Mouse (Mus musculus) megakaryocyte progenitor cell, adult 5-6 weeks (primary cell): Measurements from ENCODE around the gene Foxn1. TPM values are rescaled to one million over a fixed set of nuclear protein-coding genes. Genes with fewer than 3 reads are reported as not detected.

Source experiments
- ATAC-seq: replicated peaks from 2 replicates; pipeline ENCODE4 v1.8.0; 2016; ENCODE audit warnings: mild to moderate bottlenecking, moderate TSS enrichment, inconsistent platforms; ENCODE audit not compliant: poor library complexity
- total RNA-seq, 2 experiments: library from RNA; stranded (forward) in 1 of 2; stranded (reverse) in 1 of 2; fragments of 157-497, 149-512 nt in 1 of 2; fragments of 200-1000 nt in 1 of 2; gene quantifications; 2 replicates each; pipeline versions ENCODE4 v1.2.3 to v1.2.4; 2015 to 2017

Foxn1 gene
- total RNA-seq (2015) (not detected in 2 replicates), total RNA-seq (2017) (not detected in 2 replicates)

DNA sequence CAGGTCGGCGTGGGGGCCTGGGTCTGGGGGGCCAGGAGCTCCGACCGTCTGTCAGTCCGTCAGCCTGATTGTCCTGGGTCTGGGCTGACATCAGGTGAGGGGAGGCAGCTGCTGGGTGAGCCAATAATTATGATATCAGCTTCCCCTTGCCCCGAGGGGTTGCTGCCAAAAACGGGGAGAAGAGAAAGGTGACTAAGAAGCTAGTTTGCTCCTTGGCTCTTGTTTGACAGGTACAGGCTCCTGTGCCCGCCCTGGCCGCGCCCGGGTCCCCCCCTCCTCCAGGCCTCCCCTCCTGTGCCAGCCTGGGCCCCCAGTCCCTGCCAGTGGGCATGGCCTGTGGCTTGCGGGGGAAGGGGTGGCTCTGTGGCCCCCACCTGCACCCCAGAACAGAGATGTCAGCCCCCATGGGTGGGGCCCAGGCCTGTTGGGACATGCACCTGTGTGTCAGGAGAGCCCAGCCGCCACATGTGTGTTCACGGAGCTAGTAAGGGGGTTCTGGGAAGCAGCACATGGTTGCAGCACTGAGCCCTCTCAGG is at the start of gene Foxn1:
Gene Foxn1 (minus strand): TSS at position 51 of the 536 bp plus-strand sequence.
- ATAC-seq, result no peak

DNA sequence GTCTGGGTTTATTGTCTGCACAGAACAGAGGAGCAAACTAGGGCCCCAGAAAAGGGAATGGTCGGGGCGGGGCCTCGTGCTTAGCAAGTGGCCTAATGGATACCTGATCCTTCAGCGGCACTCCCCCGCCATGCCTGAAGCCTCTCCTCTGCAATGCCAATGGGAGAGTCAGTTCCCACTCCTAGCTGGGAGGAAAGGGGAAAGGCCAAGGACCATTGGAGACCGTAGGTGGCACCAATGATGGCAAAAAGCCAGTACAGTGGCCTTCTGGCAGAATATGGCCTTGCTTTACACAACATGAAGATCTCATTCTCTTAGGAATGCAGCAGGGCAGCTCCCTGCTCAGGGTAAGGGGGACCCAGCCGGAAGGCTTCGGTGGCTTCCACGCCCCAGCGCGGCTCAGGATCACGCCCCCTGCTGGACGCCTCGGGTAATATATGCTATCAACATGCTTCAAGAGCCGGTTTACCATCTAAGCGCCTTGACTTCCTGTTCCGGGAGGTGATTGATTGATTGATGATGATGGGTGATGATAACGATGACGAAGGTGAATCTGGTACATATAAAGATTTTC is 49.5 kb upstream of the Foxn1 start:
- peak; percentile 77 for ATAC-seq

DNA sequence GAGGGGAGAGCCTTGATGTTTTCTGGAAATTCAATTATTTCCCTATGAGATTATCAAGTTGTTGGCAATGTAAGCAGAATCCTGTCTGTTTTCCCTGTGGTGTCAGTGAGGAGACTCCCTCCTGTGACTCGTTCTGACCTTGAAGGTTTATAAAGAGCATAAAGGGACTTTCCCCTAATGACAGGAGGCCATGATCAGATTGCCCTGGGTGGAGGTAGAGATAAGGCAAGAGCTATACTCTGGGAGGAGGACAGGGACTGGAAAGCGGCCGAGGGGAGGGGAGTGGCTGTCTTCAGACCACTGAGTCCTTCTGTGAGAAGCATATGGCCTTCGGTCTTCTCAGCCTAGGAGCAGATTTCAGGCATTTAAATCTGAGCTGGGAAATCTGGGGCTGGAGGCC is 47.7 kb upstream of the Foxn1 start:
- ATAC-seq, result no peak

DNA sequence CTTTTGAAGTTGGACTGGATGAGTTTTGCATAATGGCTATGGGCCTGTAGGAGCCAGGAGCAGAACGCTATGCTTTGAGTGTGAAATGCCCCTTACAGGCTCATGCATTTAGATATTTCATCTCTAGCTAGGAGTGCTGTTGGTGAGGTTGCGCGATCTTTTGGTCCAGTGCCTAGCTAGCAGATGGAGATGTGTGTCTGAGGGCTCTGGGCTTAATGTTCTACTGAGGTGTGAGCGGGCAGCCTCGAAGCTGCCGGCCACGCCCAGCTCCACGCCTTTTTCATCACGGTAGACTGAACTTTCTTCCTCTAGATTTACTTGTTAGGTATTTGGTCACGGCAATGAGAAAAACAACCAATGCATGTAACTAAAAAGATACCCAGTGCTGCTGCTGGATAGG is 44.8 kb upstream of the Foxn1 start:
- no peak for ATAC-seq

DNA sequence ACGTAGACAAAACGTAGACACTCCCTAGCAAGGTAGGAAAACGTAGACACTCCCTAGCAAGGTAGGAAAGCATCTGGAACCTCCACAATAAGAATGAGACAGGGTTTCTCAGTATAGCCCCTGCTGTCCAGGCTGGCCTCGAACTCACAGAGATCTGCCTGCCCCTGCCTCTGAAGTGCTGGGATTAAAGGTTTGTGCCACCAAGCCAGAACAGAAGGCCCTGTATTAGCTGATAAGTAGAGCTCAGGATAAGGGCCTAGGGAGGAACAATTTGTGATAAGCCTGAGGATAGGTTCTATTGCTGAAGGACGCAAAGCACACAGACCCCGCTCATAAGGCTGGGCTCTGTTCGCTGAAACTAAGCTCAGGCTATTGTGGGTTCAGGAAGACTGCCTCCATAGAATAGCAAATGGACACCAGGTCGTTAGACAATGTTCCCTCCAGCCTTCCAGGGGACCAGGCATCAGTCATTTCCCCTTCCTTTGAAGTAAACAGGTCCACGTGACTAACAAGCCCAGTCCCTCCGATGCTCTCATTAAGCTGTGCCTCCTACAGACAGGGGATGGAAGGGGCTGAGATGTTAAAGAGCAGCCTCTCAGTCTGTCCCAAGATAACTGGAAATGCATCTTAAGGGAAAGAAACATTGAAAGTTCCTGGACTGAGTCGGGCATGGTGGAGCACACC is 44.0 kb upstream of the Foxn1 start:
- ATAC-seq, result peak; percentile 23; the same call in 1 of the 2 replicates

DNA sequence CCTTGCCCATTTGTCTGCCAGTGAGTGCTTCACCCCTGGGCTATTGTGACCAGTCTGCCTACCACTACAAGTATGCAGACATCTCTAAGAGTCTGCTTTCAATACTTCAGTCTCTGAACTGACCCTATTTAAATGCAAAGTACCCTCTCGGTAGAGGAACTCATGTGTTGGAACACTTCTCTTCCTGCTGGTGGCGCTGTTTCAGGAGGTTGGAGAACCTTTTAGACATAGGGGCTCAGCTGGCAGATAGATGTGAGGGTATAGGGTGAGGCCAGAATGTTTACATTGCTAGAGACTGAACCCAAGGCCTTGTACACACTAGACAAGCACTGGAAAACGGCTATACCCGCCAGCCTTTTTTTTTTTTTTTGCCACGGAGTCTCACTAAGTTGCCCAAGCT is 42.0 kb upstream of the Foxn1 start:
- no peak for ATAC-seq

DNA sequence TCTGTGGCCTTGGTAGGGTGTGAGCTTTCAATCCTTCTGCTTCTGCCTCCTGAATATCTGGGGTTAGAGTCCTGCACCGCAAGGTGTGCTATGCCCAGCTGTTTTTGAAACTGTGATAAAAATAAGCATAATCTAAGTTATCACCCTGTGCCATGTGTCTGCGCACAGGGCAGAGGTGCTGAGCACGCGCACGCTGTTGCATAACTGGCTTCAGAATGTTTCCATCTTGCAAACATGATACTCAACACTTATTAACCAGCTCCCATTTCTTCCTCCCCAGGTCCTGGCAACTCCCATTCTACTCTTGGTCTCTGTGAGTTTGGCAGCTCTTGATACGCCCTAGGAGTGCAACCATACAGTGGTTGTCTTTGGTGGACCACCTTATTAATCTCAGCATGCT is 41.3 kb upstream of the Foxn1 start:
- no peak for ATAC-seq

DNA sequence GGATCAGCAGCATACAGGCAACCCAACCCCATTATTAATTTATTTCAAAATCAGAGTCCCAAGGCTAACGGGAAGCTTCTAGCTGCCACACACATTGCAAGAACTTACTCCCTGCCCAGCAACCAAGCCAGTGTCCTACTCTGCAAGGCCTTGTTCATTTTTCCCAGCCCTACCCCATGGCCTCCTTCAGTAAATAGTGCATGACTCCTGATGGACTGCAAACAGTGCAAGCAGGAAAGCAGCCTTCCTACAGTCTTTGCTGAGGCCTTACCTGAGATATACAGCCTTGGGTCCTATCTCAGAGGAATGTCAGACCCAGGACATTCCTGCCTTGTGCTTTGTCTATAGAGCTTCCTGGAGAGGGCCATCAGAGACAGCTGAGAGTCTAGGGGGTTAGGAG is 39.2 kb upstream of the Foxn1 start:
- ATAC-seq, result no peak

DNA sequence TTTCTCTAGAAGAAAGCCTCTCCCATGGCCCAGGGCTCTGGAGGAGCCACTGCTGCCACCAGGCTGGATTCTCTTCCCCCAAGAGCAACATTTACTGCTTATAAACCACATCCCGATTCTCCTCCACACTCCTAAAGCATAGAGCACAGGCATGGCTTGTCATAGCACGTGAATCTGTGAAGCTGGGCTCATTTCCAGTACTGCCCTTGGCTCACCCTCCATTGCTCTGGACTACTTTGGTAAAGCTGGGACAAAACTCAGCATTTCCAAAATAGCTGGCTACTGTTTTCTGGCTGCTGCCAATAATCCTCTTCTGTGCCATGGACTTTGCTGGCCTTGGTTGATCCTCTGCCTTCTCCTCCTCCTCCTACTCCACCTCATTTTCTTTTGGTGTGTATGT is 38.0 kb upstream of the Foxn1 start:
- ATAC-seq, result no peak

DNA sequence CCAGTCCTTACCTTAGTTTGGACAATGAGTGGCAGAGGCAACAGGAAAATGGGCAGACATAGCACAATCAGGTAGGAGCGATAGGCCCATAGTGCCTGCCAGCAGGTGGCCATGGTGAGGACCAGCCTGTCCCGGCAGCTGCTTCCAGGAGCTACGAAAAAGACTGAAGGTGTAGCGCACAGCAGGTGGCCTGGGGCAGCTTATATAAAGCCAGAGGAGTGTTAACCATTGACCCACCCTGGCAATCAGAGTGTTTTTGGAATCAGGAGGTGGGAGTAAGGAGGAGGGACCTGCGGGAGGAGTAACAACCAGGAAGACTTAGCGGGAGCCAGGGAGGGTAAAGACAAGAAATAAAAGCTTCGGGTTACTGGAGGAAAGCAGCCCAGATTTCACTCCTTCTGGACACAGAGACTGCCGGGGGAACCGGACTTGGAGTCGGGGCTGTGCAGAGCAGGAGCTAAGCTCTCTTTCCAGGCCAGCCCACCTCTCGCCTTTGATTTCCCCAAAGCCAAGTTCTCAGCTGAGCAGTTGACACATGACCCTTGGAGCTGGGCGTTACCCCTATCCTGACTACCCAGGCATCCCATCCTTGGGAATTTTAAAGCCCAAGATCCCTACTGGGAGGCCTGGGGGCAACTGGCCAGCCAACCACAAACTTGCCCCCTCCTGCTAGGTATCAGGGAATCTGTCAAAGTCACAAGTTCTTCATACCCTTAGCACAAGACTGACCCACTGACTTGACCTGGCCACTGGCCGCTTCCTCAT is 35.9 kb upstream of the Foxn1 start, which contains the start of gene Slc13a2:
Gene Slc13a2 (minus strand): TSS at position 163 of the 765 bp plus-strand sequence.
- peak; percentile 20; the same call in 1 of the 2 replicates for ATAC-seq

DNA sequence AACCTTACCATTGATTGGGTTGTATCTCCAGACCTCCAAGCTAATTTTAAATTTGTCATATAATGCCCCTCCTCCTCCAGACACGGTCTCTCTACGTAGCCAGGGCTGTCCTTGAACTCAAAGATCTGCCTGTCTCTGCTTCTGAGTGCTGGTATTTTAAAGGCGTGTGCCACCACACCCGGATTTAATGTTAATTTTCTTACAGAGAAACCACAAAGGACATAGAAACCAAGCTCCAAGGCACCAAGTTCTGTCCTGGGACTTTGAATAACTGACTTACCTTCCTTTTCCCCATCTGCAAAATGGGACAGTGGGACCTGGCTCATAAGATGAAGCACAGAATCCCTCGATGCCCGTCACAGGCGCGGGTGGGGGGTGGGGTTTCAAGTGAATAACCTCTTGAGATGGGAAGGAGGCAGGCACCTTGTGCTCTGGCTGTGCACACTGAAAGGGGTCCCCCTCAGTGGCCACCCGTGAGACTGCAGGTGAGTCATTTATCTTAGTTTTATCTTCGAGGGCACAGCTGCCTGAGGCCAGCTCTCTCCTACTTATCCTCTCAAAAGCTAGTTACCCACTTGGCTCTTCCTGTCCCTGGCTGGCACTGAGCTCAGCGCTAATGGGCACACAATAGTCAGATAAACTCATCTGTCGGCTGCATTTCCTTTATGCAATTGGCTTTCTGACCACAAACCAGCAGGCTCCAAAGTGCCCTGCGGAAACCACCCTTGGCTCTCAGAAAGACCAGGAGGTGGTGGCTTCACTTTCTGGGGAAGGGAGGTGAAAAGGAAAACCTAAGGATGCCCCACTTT is 35.0 kb upstream of the Foxn1 start:
- ATAC-seq, result peak; percentile 79

DNA sequence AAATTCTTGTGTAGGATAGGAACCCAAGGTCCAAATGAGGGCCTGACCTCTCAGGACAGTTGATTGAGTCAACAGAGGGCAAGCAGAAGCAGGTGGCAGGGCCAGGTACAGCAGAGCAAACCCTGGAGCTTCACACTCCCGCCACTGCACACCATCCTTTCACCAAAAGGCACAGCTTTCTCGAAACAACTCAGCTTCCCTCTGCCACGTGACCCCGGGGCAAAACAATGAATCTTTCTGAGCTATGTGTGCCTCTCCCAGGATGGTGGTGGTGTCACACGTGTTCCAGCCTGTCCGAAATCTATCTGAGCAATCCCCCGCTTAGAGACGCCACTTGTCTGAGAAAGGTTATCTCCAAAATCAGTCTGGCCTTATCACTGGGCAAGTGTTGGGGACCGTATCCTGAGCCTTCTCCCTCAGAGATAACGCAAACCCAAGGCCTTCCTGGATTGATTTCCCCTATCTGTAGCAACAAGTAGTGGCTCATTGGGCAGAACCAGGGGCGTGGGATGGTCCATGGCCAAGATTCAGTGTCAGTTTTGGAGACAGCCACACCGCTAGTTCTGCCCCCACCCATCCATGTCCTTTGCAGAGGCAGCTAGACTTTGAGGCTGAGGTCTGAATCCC is 34.0 kb upstream of the Foxn1 start:
- 0 out of 2 replicates have a peak, but pooled peaks have one; percentile 29 for ATAC-seq

DNA sequence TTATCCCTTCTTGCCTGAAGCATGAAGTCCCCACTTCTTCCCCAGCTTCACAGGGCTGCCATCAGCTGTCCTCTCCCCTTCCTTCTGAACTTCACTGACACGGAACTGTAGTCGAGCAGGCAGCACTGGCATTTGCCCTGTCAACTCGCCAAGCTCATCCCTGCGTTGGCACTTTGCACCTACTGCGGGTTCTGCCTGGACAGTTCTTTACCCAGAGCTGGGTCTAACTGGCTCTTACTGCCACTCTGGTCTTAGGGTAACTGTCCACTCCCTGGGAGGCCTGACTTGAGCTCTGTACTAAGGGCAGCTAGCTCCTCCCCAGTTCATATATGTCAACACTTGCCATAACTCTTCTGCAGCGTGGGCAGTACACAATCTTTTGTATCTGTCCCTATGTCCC is 30.5 kb upstream of the Foxn1 start:
- ATAC-seq, result no peak

DNA sequence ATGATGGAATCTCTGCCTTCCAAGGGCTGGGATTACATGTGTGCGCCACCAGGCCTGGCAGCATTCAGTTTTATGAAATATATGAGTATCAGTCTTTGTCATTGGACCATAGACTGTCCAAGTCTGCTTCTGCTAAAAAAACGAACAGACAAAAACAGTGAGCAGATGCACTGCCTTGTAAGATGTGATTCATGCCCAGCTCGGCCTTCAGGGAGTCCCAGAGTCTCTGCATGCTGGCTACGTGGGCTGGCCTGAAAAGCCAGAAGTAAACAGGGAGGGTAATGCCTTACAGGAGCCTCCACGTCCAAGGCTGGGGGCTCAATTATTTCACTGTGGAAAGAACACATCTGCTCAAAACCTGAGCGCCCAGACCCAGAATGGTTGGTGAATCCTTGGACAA is 26.5 kb upstream of the Foxn1 start:
- no peak for ATAC-seq

DNA sequence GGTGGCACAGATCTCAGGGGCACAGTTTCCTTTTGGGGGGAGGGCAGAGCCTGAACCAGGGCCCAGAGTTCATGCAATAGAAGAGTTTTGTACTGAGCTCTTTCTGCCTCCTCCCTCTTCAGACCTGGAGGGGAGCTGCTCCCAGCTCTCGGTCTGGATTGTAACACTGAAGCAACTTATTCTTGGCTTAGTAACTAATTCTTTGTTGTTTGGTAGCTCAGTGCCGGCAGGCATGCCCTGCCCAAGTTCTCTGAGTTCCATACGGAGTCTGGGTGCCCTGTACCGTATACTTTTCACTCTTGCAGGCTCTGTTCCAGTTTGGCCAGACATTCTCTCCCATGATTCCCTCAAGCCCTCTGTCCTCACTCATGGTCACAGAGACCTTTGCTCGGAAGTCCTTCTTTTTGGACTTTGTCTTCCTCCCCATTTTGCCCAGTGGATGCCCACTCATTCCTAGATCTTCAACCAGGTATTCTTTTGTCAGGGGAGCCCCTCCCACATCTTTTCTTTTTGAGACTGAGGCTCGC is 26.0 kb upstream of the Foxn1 start:
- no peak for ATAC-seq

DNA sequence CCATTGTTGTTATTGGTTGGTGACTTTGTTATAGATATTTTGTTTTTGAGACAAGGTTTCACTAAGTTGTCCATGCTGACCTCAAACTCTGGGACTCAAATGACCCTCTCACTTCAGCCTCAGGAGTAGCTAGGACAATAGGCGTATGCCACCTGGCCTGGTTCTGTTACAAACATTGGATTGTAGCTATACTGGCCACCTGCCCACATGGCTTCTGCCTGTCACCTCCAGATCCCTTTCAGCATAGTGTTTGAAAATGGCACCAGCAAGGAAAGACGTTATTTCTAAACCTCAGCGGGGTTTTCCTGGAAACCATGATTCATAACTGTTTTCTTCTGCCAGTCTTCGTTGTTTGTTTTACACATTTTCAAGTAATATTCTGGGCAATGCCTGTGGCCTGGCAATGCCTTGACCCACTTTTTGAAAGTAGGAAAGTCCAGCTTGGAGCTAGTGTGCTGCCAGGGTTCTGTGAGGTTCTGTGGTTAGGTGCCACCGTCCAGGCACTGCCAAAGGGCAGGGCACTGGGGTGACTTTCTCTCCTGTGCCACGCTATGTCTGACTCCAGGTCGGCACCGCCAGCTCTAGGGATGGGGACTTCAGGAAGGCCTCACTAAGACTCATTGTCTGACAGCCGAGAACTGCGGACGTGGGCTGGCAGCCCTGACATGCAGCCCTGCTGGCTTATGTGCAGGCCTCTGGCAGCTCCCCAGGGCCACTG is 25.4 kb upstream of the Foxn1 start:
- ATAC-seq, result no peak

DNA sequence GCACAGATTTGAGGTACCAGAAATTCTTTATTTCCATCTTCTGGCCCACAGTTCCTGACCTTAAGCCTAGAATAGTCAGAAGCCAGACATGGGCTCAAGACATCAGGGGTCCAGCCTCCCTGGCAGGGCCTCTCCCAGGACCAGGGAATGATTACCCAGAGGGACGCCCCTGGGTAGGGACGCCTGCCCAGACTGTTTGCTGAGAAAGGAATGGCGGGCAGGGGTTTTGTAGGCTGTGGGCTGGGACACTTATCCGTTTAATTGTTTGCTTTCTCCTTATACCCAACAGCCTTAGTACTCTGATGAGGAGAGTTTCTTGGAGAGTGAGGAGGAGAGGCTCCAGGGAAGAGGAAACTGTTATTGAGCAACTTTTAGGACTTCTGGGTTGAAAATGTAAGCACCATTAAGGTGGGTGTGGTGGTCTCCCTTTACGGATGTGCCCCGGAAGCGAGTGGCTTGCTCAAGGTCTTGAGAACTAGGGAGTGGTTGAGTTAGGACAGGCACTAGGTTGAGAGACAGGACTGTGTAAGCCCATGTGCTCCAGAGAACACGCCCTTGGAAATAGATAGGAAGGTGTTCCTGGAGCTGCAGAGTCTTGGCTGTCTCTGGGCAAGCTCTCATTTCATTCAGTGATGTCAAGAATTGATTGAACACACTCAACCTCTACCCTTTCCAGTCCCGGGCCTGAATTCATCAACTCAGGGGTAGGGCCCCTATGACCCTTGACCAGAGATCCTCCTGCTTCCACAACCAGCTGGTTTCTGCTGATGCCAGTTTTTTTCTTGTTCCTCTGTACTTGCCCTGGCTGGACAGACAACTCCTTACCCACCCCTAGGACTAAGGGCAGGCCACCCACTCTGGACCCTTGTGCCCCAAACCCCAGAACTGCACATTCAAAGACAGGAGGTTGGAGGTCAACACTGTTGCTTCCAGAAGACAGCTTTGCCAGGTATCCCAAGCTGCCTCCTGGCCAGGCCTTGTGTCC is 22.2 kb upstream of the Foxn1 start:
- no peak for ATAC-seq

DNA sequence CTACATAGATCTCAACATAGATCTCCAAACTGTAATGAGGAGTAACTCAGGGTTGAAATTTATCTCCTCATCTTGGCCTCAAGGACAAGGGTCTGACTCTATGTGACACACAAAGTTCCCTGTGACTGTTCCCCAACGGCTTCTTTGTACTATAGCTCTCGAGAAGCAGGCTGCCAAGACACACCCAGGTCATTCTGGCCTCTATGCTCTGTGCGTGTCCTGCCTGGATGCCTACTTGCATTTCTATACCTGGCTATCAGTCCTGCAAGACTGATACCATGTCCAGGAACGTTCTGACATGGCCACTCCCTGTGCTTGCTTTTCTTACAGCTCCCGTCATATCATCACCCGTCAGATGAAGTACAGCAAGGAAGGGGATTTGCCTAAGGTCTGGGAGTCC is 15.7 kb upstream of the Foxn1 start:
- no peak for ATAC-seq
